Mouse (Mus musculus): ENCODE data around the gene Scn8a.

The Scn8a gene

GRCm38 (mm10) chr15:100960958-100961357, 91.3 kb downstream of the Scn8a start:
- no peak for DNase-seq

- no peak for DNase-seq
Measured at GRCm38 (mm10) chr15:100961561-100961960, 91.9 kb downstream of the Scn8a start.

- no peak for DNase-seq
Measured at GRCm38 (mm10) chr15:100971443-100971842, 101.8 kb downstream of the Scn8a start.

GRCm38 (mm10) chr15:100972795-100973194, 103.1 kb downstream of the Scn8a start:
- peak; percentile 34 for DNase-seq

- DNase-seq, result no peak
Measured at GRCm38 (mm10) chr15:100974679-100975078, 105.0 kb downstream of the Scn8a start.

GRCm38 (mm10) chr15:100983427-100984153, 113.9 kb downstream of the Scn8a start:
- DNase-seq, result peak; percentile 60

GRCm38 (mm10) chr15:100984154-100984893, 114.7 kb downstream of the Scn8a start:
- DNase-seq, result no peak

GRCm38 (mm10) chr15:100986479-100986878, 116.8 kb downstream of the Scn8a start:
- no peak for DNase-seq

GRCm38 (mm10) chr15:100987031-100987430, 117.4 kb downstream of the Scn8a start:
- DNase-seq, result no peak

- no peak for DNase-seq
Measured at GRCm38 (mm10) chr15:100990283-100990682, 120.6 kb downstream of the Scn8a start.

- peak; percentile 63 for DNase-seq
Measured at GRCm38 (mm10) chr15:100997090-100997489, 127.4 kb downstream of the Scn8a start.

GRCm38 (mm10) chr15:101001685-101002084, 132.0 kb downstream of the Scn8a start:
- DNase-seq, result no peak

GRCm38 (mm10) chr15:101002466-101002865, 132.8 kb downstream of the Scn8a start:
- no peak for DNase-seq

- DNase-seq, result no peak
Measured at GRCm38 (mm10) chr15:101004538-101004937, 134.9 kb downstream of the Scn8a start.

GRCm38 (mm10) chr15:101005717-101006116, 136.1 kb downstream of the Scn8a start:
- DNase-seq, result no peak

GRCm38 (mm10) chr15:101006251-101007040, 136.8 kb downstream of the Scn8a start:
- DNase-seq, result no peak

GRCm38 (mm10) chr15:101007236-101007635, 137.6 kb downstream of the Scn8a start:
- no peak for DNase-seq

- no peak for DNase-seq
Measured at GRCm38 (mm10) chr15:101008386-101009010, 138.8 kb downstream of the Scn8a start.

GRCm38 (mm10) chr15:101011352-101011751, 141.7 kb downstream of the Scn8a start:
- DNase-seq, result no peak

GRCm38 (mm10) chr15:101028960-101029359, 159.3 kb downstream of the Scn8a start:
- DNase-seq, result no peak

- DNase-seq, result peak; percentile 48
Measured at GRCm38 (mm10) chr15:101039651-101040050, 170.0 kb downstream of the Scn8a start.

- no peak for DNase-seq
Measured at GRCm38 (mm10) chr15:101041966-101042365, 172.3 kb downstream of the Scn8a start.

GRCm38 (mm10) chr15:101042613-101043012, 173.0 kb downstream of the Scn8a start:
- peak; percentile 71 for DNase-seq

All from thymus, postnatal 4 days (tissue).